9 mouse cellular contexts compared by ENCODE assay signal in the genomic region with DNA sequence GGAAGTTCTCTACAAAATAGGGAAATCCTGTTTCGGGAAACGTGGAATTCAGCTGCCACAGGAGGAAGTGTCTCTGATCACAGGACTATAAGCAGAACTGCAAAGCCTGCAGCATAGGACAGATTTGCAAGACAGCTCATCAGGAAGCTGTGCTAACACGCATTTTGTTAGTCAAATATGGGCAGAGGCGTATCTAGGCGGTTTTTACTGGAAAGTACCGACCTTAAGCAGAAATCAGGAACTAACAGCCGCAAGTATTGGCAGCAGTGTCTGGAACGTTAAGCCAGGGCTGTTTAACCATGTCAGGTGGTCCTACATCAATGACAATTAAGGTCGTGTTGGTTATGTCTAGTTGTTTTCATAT. TPM values are rescaled to one million over a fixed set of nuclear protein-coding genes. Genes with fewer than 3 reads are reported as not detected.
DNase-seq lines count a peak whose midpoint lies in the region; ATAC-seq and TF ChIP-seq lines count a peak whose summit lies in the region.
"Had no signal": no experiment of that assay in that cellular context is flagged by ENCODE, and none has a peak within 500 bp of the region (broad histone marks: within the 10 kb centered on the region; RNA-seq: fewer than 3 reads in every experiment).

No protein-coding gene starts in this region.

- H3K27ac ChIP-seq in kidney, postnatal 0 days: 0 out of 2 replicates have a peak overlapping the region, but pooled peaks have one; percentile 47
- H3K27ac ChIP-seq: neural tube, embryonic 12.5 days had no signal

- ATAC-seq in kidney, postnatal 0 days (replicated peaks; ENCODE audit: low FRiP score, low read depth): no peak
- peak; percentile 49 for ATAC-seq in megakaryocyte progenitor cell, adult 5-6 weeks (replicated peaks; ENCODE audit: poor library complexity)

- no peaks in the 10 kb centered on the region for H3K36me3 ChIP-seq in kidney, postnatal 0 days (ENCODE audit: insufficient read depth, low read length)
- H3K36me3 ChIP-seq: neural tube, embryonic 12.5 days had no signal

- H3K9me3 ChIP-seq in kidney, postnatal 0 days (replicated peaks; ENCODE audit: low read length): no peaks in the 10 kb centered on the region
- H3K9me3 ChIP-seq: neural tube, embryonic 12.5 days had no signal

- 0 out of 2 replicates have a peak, but pooled peaks cover 9% of the 10 kb centered on the region for H3K4me1 ChIP-seq in kidney, postnatal 0 days (replicated peaks; ENCODE audit: insufficient read depth, low read length)

- no peaks in the 10 kb centered on the region for H3K27me3 ChIP-seq in kidney, postnatal 0 days (ENCODE audit: insufficient read depth, low read length)
- H3K27me3 ChIP-seq: neural tube, embryonic 12.5 days had no signal

- peak; percentile 22 to 28 for DNase-seq in left cerebral cortex, postnatal 10 days (ENCODE audit: extremely low spot score in 1 of 2, low spot score in 2 of 2)
- no peak for DNase-seq in left cerebral cortex, postnatal 4 days
- DNase-seq in brain, embryonic 14.5 days (ENCODE audit: low read depth): peak; percentile 21
- peak; percentile 57 for DNase-seq in kidney, postnatal 0 days (ENCODE audit: low spot score)
- no peak for DNase-seq in MN1 (ENCODE audit: low spot score)
- no peak for DNase-seq in urinary bladder, adult 2 months (ENCODE audit: low spot score)
- no peak for DNase-seq in right cerebral cortex, postnatal 36 days (ENCODE audit: low spot score in 2 of 2)

- TF ChIP-seq POLR2A in brain, embryonic 14.5 days (IDR thresholded peaks at IDR 0.05; ENCODE audit: borderline replicate concordance, extremely low read depth, insufficient read depth, insufficient read length, poor library complexity, severe bottlenecking): no peak

- H3K4me3 ChIP-seq in kidney, postnatal 0 days (replicated peaks; ENCODE audit: low read depth, low read length): no peak overlapping the region
- H3K4me3 ChIP-seq: neural tube, embryonic 12.5 days had no signal

- TF ChIP-seq CTCF in brain, embryonic 14.5 days (IDR thresholded peaks at IDR 0.05; ENCODE audit: borderline replicate concordance, extremely low read depth, insufficient read depth, insufficient read length): no peak
- no peak for TF ChIP-seq CTCF in kidney, postnatal 0 days (IDR thresholded peaks at IDR 0.05; ENCODE audit: low read depth)

- 69% methylated on average over 9 of the region's 9 CpGs for WGBS in kidney, postnatal 0 days

- no peak overlapping the region for H3K9ac ChIP-seq in kidney, postnatal 0 days (ENCODE audit: low read depth, low read length)
- H3K9ac ChIP-seq: neural tube, embryonic 12.5 days had no signal

- H3K4me2 ChIP-seq in kidney, postnatal 0 days (ENCODE audit: low read length): no peak overlapping the region
- H3K4me2 ChIP-seq: neural tube, embryonic 12.5 days had no signal

- intact Hi-C loops in left cerebral cortex, postnatal 10 days (cut with DNase I): no loop called here
- intact Hi-C loops in left cerebral cortex, postnatal 4 days (cut with DNase I): loop anchor here (10.0 kb wide), 1 partner anchor 138 kb away; no protein-coding TSS in a partner anchor

RNA-seq across cellular contexts. Expression of a gene that starts 42.4 kb away (rescaled TPM):
- not detected for total RNA-seq in left cerebral cortex, postnatal 10 days (2021)
- not detected for total RNA-seq in left cerebral cortex, postnatal 4 days (2021)
- not detected in 2 replicates for polyA plus RNA-seq in brain, embryonic 14.5 days (2012; rRNA removed)
- not detected in 2 replicates for polyA plus RNA-seq in kidney, postnatal 0 days (2015; fragmentation: Nextera tagmentation; extraction: Ambion mirVana)
- total RNA-seq in megakaryocyte progenitor cell, adult 5-6 weeks (2015): 128 and 146 TPM in 2 replicates
- total RNA-seq in megakaryocyte progenitor cell, adult 5-6 weeks (2017): 109 and 150 TPM in 2 replicates
- 0.32 and 0.49 TPM in 2 replicates for polyA plus RNA-seq in urinary bladder, adult 2 months (2012; rRNA removed)
- polyA plus RNA-seq: neural tube, embryonic 12.5 days had no signal

RNA-seq across cellular contexts. Expression of a gene that starts 52.4 kb away (rescaled TPM):
- total RNA-seq in left cerebral cortex, postnatal 10 days (2021): 1 to 10 TPM; 4.9 to 6.3 TPM
- total RNA-seq in left cerebral cortex, postnatal 4 days (2021): 1 to 10 TPM; 4.0 to 5.4 TPM
- 1.9 and 2.1 TPM in 2 replicates for polyA plus RNA-seq in brain, embryonic 14.5 days (2012; rRNA removed)
- polyA plus RNA-seq in kidney, postnatal 0 days (2015; fragmentation: Nextera tagmentation; extraction: Ambion mirVana): 1.0 and 1.4 TPM in 2 replicates
- 16.8 and 26.4 TPM in 2 replicates for total RNA-seq in megakaryocyte progenitor cell, adult 5-6 weeks (2015)
- total RNA-seq in megakaryocyte progenitor cell, adult 5-6 weeks (2017): 101 and 118 TPM in 2 replicates
- 85.0 and 92.0 TPM in 2 replicates for polyA plus RNA-seq in urinary bladder, adult 2 months (2012; rRNA removed)
- polyA plus RNA-seq: neural tube, embryonic 12.5 days had no signal

Comparison
In these comparisons a context has a peak if more than half of its experiments do, and no peak if none do; other contexts are left out.
1. DNase-seq: peak in left cerebral cortex, postnatal 10 days (2 of 2), brain, embryonic 14.5 days (single experiment) and kidney, postnatal 0 days (single experiment); none in left cerebral cortex, postnatal 4 days (single experiment), MN1 (single experiment), urinary bladder, adult 2 months (single experiment) and right cerebral cortex, postnatal 36 days (0 of 2).
2. RNA of a gene that starts 42.4 kb away (total RNA-seq): 109 to 150 TPM in megakaryocyte progenitor cell, adult 5-6 weeks; not detected in left cerebral cortex, postnatal 10 days and not detected in left cerebral cortex, postnatal 4 days; every median in the first group is over 100 times any median in the second.